Mouse (Mus musculus) urinary bladder, postnatal 14 days (tissue): ENCODE data around the gene Cryzl2.

ENCODE experiments used
- DNase-seq: peaks from one replicate; pipeline ENCODE4 v3.0.0; 2021; ENCODE audit warnings: low spot score

The Cryzl2 gene

GRCm38 (mm10) chr1:157443723-157444561, 14.4 kb upstream of the Cryzl2 start:
- DNase-seq = no peak

GRCm38 (mm10) chr1:157444632-157445300, 13.6 kb upstream of the Cryzl2 start:
- DNase-seq = no peak

- no peak for DNase-seq
Measured at GRCm38 (mm10) chr1:157445398-157445910, 12.9 kb upstream of the Cryzl2 start.

GRCm38 (mm10) chr1:157446325-157446724, 12.1 kb upstream of the Cryzl2 start:
- peak; percentile 61 for DNase-seq

- DNase-seq = no peak
Measured at GRCm38 (mm10) chr1:157447142-157447541, 11.2 kb upstream of the Cryzl2 start.

GRCm38 (mm10) chr1:157448164-157448804, 10.1 kb upstream of the Cryzl2 start:
- no peak for DNase-seq

- no peak for DNase-seq
Measured at GRCm38 (mm10) chr1:157448805-157449188, 9.6 kb upstream of the Cryzl2 start.

- no peak for DNase-seq
Measured at GRCm38 (mm10) chr1:157449532-157449931, 8.8 kb upstream of the Cryzl2 start.

- DNase-seq = no peak
Measured at GRCm38 (mm10) chr1:157449981-157450636, 8.3 kb upstream of the Cryzl2 start.

GRCm38 (mm10) chr1:157452284-157452683, 6.1 kb upstream of the Cryzl2 start:
- no peak for DNase-seq

GRCm38 (mm10) chr1:157452759-157453549, 5.4 kb upstream of the Cryzl2 start:
- no peak for DNase-seq

- no peak for DNase-seq
Measured at GRCm38 (mm10) chr1:157454876-157455275, 3.5 kb upstream of the Cryzl2 start.

GRCm38 (mm10) chr1:157457789-157458188, 588 bp upstream of the Cryzl2 start:
- DNase-seq = no peak

GRCm38 (mm10) chr1:157459904-157460303, 1.5 kb downstream of the Cryzl2 start:
- DNase-seq = peak; percentile 23

- DNase-seq = no peak
Measured at GRCm38 (mm10) chr1:157461276-157461675, 2.9 kb downstream of the Cryzl2 start.

GRCm38 (mm10) chr1:157462336-157462735, 4.0 kb downstream of the Cryzl2 start:
- no peak for DNase-seq

- peak; percentile 31 for DNase-seq
Measured at GRCm38 (mm10) chr1:157465194-157465593, 6.8 kb downstream of the Cryzl2 start.

- DNase-seq = no peak
Measured at GRCm38 (mm10) chr1:157467866-157468265, 9.5 kb downstream of the Cryzl2 start.

- DNase-seq = no peak
Measured at GRCm38 (mm10) chr1:157470761-157471386, 12.5 kb downstream of the Cryzl2 start.

- DNase-seq = no peak
Measured at GRCm38 (mm10) chr1:157472716-157473115, 14.3 kb downstream of the Cryzl2 start.

GRCm38 (mm10) chr1:157474865-157475264, 16.5 kb downstream of the Cryzl2 start:
- no peak for DNase-seq
